Mouse (Mus musculus): Measurements from ENCODE around the gene Sema3f.

Gene Sema3f

GRCm38 (mm10) chr9:107692785-107693184, 17.5 kb downstream of the Sema3f start:
- no peak for DNase-seq (ENCODE audit: extremely low spot score)

GRCm38 (mm10) chr9:107690391-107690790, 19.9 kb downstream of the Sema3f start:
- DNase-seq (ENCODE audit: extremely low spot score), result no peak

- DNase-seq (ENCODE audit: extremely low spot score), result no peak
Measured at GRCm38 (mm10) chr9:107688939-107689338, 21.3 kb downstream of the Sema3f start.

- DNase-seq (ENCODE audit: extremely low spot score), result no peak
Measured at GRCm38 (mm10) chr9:107688415-107688814, 21.9 kb downstream of the Sema3f start.

GRCm38 (mm10) chr9:107685231-107685981, 24.9 kb downstream of the Sema3f start:
- peak; percentile 64 for DNase-seq (ENCODE audit: extremely low spot score)

GRCm38 (mm10) chr9:107682405-107682804, 27.9 kb downstream of the Sema3f start:
- no peak for DNase-seq (ENCODE audit: extremely low spot score)

DNA sequence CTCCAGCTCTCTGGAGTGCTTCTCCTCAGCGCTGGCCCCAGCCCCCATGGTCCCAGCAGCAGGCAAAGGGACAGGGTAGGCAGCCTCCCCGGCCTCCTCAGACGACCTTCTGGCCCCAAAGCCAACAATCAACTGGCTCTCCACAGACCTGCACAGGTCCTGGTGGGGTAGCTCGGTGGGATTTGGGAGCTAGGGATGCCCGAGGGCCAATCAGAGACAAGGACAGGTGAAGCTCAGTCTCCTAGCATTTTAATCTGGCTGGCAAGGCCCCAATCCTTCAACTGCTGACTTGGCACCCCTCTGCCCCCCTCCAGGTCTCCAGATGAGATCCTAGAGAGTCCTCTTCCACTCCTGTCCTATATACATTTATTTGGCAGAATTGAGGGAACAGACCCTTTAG, 30.8 kb downstream of the Sema3f start, which contains the start of gene Gnat1:
Gene Gnat1, minus strand, starts transcription at position 212 of the 400 bp plus-strand sequence.
- no peak for DNase-seq (ENCODE audit: extremely low spot score)

- DNase-seq (ENCODE audit: extremely low spot score), result no peak
Measured at GRCm38 (mm10) chr9:107678861-107679260, 31.4 kb downstream of the Sema3f start.

DNA sequence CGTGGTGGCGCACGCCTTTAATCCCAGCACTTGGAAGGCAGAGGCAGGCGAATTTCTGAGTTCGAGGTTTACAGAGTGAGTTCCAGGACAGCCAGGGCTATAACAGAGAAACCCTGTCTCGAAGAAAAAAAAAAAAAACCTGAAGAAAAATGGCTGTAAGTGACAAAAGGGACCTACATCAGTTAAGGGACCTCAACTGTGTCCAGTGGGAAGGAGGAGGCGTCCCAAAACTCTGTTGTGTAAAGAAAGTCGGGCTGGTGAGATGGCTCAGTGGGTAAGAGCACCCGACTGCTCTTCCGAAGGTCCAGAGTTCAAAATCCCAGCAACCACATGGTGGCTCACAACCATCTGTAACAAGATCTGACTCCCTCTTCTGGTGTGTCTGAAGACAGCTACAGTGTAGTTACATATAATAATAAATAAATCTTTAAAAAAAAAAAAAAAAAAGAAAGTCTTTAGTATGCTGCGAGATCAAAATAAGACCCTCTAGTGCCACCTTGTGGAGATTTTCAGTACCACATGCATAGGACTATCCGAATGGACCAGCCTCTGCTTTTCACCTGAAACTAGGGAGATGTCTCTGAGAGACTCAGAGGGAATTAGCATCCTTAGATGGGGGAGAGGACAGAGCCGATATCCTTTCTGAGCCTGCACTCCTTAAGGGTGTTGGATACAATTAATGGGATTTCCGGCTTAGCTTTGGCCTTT, 32.3 kb downstream of the Sema3f start:
- DNase-seq (ENCODE audit: extremely low spot score), result peak; percentile 64

DNA sequence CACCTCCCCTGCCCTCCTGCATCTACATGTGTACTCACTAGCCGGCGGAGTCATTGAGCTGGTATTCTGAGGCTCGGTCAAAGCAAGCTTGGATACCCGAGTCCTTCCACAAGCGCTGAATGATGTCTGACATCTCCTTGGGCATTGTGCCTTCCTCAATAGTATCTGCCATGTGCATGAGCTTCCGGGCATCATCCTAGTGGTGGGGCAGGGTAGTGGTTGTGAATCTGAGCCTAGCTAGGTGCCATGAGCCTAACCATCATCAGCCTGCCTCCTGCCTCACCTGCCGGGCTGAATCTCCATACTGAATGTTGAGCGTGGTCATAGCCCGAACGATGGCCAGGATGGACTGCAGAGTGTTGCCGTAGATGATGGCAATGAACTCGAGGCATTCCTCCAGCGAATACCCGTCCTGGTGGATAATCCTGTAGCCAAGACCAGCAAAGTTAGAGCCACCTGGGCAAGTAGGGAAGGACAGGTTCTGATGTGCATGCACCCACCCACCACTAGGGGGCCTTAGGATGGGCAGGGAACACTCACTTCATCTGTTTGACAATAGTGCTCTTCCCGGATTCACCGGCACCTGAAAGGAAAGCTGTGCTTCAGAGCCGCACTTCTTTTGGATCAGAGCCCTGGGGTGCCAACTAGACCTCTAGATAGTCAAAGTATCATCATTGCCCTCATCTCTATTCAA, 33.0 kb downstream of the Sema3f start:
- peak; percentile 58 for DNase-seq (ENCODE audit: extremely low spot score)

DNA sequence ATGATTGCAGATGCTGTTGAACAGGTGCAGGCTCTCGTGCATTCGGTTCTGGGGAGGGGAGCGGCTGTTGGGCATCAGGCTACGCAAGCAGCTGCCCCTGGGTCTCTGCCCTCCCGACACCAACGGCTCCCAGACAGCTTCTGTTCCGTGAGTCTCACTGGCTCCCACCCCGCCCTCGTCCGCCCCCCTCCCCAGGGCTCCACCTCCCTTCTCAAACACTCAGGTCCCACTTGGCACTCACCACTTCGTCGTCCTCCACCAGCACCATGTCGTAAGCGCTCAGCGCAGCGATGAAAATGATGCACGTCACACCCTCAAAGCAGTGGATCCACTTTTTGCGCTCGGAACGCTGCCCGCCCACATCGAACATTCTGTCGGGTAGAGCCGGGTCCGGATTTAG, 34.0 kb downstream of the Sema3f start:
- no peak for DNase-seq (ENCODE audit: extremely low spot score)

- peak; percentile 84 for DNase-seq (ENCODE audit: extremely low spot score)
Measured at GRCm38 (mm10) chr9:107675671-107676301, 34.5 kb downstream of the Sema3f start.

DNA sequence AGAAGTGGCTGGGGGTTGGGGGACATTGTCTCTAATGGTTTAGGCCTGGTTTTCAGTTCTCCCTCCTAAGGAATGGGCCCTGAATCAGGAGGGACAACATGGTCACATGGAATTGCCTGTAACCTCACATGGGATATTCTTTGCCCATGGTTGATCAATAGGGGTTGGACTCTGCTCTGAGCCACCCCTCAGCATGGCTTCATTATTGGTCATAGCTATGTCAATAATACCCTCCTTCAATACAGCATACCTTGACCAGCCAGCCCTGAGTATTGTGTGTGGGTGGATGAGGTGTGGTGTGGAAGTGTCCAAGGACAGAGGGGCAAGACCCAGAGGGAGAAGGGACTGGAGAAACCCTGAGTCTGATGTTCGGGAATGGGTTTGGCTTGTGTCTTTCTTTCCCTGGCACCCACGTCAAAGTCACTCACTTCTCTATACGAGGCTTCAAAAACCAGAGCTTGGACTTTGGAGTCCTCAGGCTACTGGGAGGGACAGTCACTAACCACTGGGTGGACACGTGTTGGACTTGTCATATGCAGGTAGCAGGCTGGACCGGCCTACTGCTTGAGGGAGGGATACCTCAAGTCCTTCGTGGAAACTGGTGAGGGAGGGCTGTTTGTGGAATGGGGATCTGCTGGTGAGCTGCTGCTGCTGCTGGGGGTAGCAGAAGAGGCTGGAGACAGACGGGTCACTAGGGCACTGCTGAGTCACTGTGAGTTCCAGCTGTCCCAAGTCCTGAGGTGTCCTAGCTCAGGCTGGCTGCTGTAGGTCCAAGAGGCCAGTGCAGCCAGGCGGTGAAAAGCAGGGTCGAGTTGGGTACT, 35.5 kb downstream of the Sema3f start:
- DNase-seq (ENCODE audit: extremely low spot score), result no peak

DNA sequence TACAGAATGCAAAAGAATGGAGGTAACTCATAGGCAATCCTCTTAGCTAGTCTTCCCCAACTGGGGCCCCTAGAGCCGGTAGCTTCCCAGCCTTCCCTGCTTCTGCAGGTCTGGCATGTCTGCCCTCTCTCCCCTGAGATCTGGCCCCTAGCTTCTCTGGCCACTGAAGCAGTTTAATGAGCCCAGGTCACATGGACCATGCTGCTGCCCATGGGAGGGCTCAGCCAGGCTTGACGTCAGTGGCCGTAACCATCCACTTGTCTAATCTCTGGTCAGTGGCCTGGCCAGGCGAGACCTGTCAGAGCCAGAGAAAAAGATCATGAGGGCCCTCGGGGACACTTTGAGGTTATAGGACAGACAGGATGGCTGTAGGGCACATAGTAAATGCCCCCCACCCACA, 40.0 kb downstream of the Sema3f start:
- DNase-seq (ENCODE audit: extremely low spot score), result no peak

DNA sequence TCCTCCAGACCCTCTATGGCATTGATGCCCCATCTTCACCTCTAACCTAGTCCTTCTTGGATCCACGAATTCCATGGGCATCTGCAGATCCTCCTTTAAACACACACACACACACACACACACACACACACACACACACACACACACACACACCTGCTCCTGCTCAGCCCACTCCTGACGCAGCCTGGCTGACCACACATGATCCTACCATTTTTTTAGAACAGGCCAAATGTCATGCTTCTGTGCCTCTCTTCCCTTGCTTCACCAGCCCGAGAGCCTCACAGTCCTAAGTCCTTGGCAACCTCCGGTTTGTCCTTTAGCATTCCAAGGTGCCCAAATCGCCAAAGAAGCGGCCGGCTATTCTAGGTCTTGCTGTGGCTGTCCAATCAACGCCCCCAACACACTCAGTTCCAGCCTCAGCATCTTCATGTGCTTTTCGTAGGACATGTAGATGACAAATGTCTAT, 40.8 kb downstream of the Sema3f start, which contains the start of gene Slc38a3:
Gene Slc38a3, minus strand, starts transcription at position 51 of the 466 bp plus-strand sequence.
- no peak for DNase-seq (ENCODE audit: extremely low spot score)

DNA sequence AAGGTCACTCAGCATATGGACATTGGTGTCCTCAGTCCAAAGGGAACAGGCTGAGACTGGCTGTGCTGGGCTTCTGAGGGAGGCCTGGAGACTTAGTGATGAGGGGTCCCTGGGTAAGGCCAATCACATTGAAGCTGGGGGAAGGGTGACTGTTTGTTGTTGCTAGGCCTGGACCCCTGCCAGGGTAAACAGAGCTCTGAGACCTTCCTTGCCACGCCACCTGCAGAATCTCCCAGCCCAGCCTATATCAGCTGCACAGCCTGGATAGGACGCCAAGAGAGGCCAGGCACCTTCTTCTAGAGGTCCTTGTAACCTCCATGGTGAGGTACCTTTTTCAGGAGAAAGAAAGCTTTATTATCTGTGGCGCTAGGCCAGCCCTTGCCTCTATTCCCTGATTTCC, 41.4 kb downstream of the Sema3f start:
- no peak for DNase-seq (ENCODE audit: extremely low spot score)

DNA sequence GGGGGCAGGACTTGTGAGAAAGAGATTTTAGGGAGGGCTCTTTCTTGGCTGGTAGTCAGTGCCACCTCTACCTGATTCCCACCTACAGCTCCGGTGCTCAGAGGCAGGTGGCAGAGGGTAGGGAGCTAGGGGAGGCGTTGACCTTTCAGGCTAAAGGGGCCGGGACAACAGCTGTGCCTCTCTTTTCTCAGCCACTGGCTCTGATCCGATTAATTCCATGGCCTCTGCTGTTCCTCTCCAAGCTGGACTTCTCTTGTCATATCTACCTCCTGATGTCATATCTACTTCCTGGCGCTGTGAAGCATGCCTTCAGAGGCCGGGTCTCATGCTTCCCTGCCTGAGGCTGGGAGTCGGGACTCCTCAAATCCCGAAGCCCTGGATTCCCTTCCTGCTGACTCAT, 42.3 kb downstream of the Sema3f start:
- DNase-seq (ENCODE audit: extremely low spot score), result no peak

GRCm38 (mm10) chr9:107667219-107667618, 43.1 kb downstream of the Sema3f start:
- peak; percentile 92 for DNase-seq (ENCODE audit: extremely low spot score)

DNA sequence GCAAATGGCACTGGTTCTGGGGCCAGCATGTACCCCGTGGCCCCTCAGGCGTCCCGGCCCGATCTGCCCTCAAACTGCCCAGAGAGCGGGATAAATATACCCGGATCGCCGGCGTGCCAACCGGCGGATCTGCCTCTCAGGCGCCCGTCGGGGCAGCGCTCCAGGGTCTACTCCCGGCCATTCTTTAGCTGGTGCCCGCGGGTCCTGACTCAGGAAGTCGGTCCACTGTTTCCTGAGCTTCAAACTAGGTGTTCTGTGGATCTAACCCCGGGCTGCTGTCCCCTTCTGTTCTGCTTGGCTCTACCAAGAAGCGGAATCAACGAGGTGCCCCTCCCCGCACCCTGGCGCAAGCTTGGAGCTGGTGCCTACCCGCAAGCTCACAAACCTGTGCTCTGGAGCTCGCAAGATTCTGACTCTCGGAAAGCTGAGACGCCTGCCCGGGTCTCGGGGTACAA, 43.5 kb downstream of the Sema3f start:
- no peak for DNase-seq (ENCODE audit: extremely low spot score)

DNA sequence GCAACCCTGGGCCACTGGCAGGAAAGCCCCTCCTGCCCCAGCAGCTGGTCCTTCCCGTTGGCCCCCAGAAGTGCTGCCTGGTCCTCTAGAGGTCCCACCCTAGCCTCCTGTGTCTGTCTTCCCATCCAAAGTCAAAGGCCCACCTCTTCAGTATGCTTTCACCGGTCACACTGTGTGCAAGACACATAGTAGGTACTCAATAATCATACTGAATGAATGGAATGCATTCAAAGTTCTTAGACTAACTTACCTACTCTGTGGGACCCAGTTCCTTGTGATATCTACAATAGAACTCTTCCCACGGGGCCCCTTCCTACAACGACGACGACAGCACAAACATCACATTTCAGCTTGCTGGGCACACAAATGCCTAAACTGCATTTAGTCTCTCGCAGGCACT, 45.0 kb downstream of the Sema3f start:
- DNase-seq (ENCODE audit: extremely low spot score), result no peak

DNA sequence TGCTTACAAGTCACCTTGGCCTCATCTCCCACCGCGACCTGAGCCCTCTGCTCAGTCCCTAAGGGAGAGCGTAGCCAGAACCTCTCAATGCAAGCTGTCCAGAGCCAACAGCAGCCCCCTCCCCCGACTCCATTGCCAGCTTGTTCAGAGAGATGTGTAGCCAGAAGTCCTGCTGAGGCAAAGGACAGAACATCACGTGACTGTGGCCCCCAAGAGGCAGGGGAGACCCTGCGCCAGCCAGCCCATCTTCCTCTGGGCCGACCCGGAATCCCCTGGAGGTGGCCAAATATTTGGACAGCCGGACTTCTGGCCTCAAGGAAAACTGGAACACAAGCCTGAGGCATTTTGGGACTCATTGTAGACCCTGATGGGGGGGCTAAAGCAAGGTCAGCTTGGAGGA, 46.8 kb downstream of the Sema3f start:
- peak; percentile 36 for DNase-seq (ENCODE audit: extremely low spot score)

Measured in embryo, embryonic 9.5 days (tissue).